Mouse (Mus musculus) forebrain, embryonic 15.5 days (tissue): ENCODE data around the gene Coro2b. TPM values are rescaled to one million over a fixed set of nuclear protein-coding genes. Genes with fewer than 3 reads are reported as not detected.

ENCODE experiments used
- ATAC-seq: fragments of 200-750 bp; cut with Nextera tagmentation; replicated peaks from 2 replicates; pipeline ENCODE4 v1.8.0; 2017; ENCODE audit warnings: mild to moderate bottlenecking, moderate TSS enrichment, moderate library complexity
- H3K27ac ChIP-seq: fragments of 300-500 bp; sonication (generic); replicated peaks from 2 replicates; pipeline ENCODE4 v1.5.1; 2015; ENCODE audit warnings: mild to moderate bottlenecking, inconsistent platforms
- H3K27me3 ChIP-seq: fragments of 300-500 bp; sonication (generic); 2 replicates; pipeline ENCODE4 v1.6.1; 2015; ENCODE audit warnings: inconsistent platforms
- H3K36me3 ChIP-seq: fragments of 300-500 bp; sonication (generic); 2 replicates; pipeline ENCODE4 v1.6.1; 2015; ENCODE audit warnings: mild to moderate bottlenecking, inconsistent platforms
- H3K4me1 ChIP-seq: fragments of 300-500 bp; sonication (generic); 2 replicates; pipeline ENCODE4 v1.6.1; 2015; ENCODE audit warnings: inconsistent platforms
- H3K4me2 ChIP-seq: fragments of 300-500 bp; sonication (generic); replicated peaks from 2 replicates; pipeline ENCODE4 v1.6.1; 2015; ENCODE audit warnings: mild to moderate bottlenecking, inconsistent platforms
- H3K4me3 ChIP-seq: fragments of 300-500 bp; sonication (generic); 2 replicates; pipeline ENCODE4 v1.5.1; 2015; ENCODE audit warnings: mild to moderate bottlenecking, inconsistent platforms
- H3K9ac ChIP-seq: fragments of 300-500 bp; sonication (generic); replicated peaks from 2 replicates; pipeline ENCODE4 v1.6.1; 2015; ENCODE audit warnings: mild to moderate bottlenecking, inconsistent platforms
- H3K9me3 ChIP-seq: fragments of 300-500 bp; sonication (generic); 2 replicates; pipeline ENCODE4 v1.6.1; 2016; ENCODE audit warnings: inconsistent platforms
- WGBS: fragments of 180-500 bp; shearing (Covaris S2); methylation state at CpG from one replicate; pipeline ENCODE4 v1.1.7; 2015; ENCODE audit warnings: mixed read lengths; 5-methylcytosine and 5-hydroxymethylcytosine counted together
- polyA plus RNA-seq: library from polyadenylated mRNA; unstranded; fragments of >200 nt; fragmentation: Nextera tagmentation; extraction: Ambion mirVana; gene quantifications from 2 replicates; pipeline ENCODE4 v1.2.1, GENCODE M21; 2015

The Coro2b gene
- polyA plus RNA-seq, 1 experiment from 2014 or later = 41.0 TPM

GRCm38 (mm10) chr9:62480898-62481642 lies 55.8 kb downstream of the Coro2b start:
- no peak overlapping the region for H3K9ac ChIP-seq

GRCm38 (mm10) chr9:62480149-62480548 lies 56.7 kb downstream of the Coro2b start:
- no peak overlapping the region for H3K4me2 ChIP-seq
- H3K9ac ChIP-seq = no peak overlapping the region
- H3K4me3 ChIP-seq = no peak overlapping the region
- H3K27me3 ChIP-seq = no peaks in the 10 kb centered on the region
- no peak for ATAC-seq
- no peaks in the 10 kb centered on the region for H3K9me3 ChIP-seq
- peaks cover 72% of the 10 kb centered on the region for H3K4me1 ChIP-seq
- H3K27ac ChIP-seq = peak overlapping the region; percentile 92
- 73% methylated on average over 9 of the region's 9 CpGs for WGBS
- H3K36me3 ChIP-seq = no peaks in the 10 kb centered on the region

More at GRCm38 (mm10) chr9:62480898-62481642, 55.8 kb downstream of the Coro2b start:
- H3K4me2 ChIP-seq = no peak overlapping the region
- 0 out of 2 replicates have a peak, but pooled peaks cover 4% of the 10 kb centered on the region for H3K36me3 ChIP-seq
- H3K4me1 ChIP-seq = peaks cover 72% of the 10 kb centered on the region
- 34% methylated on average over 6 of the region's 6 CpGs for WGBS
- H3K4me3 ChIP-seq = no peak overlapping the region
- H3K9me3 ChIP-seq = no peaks in the 10 kb centered on the region
- no peaks in the 10 kb centered on the region for H3K27me3 ChIP-seq
- ATAC-seq = peak; percentile 50
- peak overlapping the region; percentile 92 for H3K27ac ChIP-seq

GRCm38 (mm10) chr9:62476782-62477487 lies 59.9 kb downstream of the Coro2b start:
- no peaks in the 10 kb centered on the region for H3K27me3 ChIP-seq
- H3K27ac ChIP-seq = peak overlapping the region; percentile 89
- peak; percentile 86 for ATAC-seq
- H3K9me3 ChIP-seq = no peaks in the 10 kb centered on the region
- H3K4me2 ChIP-seq = no peak overlapping the region
- no peak overlapping the region for H3K9ac ChIP-seq
- no peaks in the 10 kb centered on the region for H3K36me3 ChIP-seq
- WGBS = 44% methylated on average over 11 of the region's 11 CpGs
- peaks cover 59% of the 10 kb centered on the region for H3K4me1 ChIP-seq
- no peak overlapping the region for H3K4me3 ChIP-seq

- no peak overlapping the region for H3K9ac ChIP-seq
- H3K9me3 ChIP-seq = no peaks in the 10 kb centered on the region
- ATAC-seq = no peak
- H3K27ac ChIP-seq = no peak overlapping the region
- H3K4me3 ChIP-seq = no peak overlapping the region
- H3K36me3 ChIP-seq = no peaks in the 10 kb centered on the region
- H3K4me2 ChIP-seq = no peak overlapping the region
- 89% methylated on average over 2 of the region's 2 CpGs for WGBS
- H3K4me1 ChIP-seq = peaks cover 55% of the 10 kb centered on the region
- no peaks in the 10 kb centered on the region for H3K27me3 ChIP-seq
Observed at GRCm38 (mm10) chr9:62474206-62474605, 62.6 kb downstream of the Coro2b start.

- no peaks in the 10 kb centered on the region for H3K36me3 ChIP-seq
- ATAC-seq = no peak
- no peak overlapping the region for H3K4me2 ChIP-seq
- H3K4me1 ChIP-seq = peaks cover 53% of the 10 kb centered on the region
- no peaks in the 10 kb centered on the region for H3K9me3 ChIP-seq
- no peak overlapping the region for H3K4me3 ChIP-seq
- no peaks in the 10 kb centered on the region for H3K27me3 ChIP-seq
- H3K9ac ChIP-seq = no peak overlapping the region
- peak overlapping the region; percentile 5 for H3K27ac ChIP-seq
- WGBS = 72% methylated on average over 14 of the region's 14 CpGs
Observed at GRCm38 (mm10) chr9:62471541-62472189, 65.2 kb downstream of the Coro2b start.

- H3K9me3 ChIP-seq = no peaks in the 10 kb centered on the region
- no peak overlapping the region for H3K4me2 ChIP-seq
- H3K4me1 ChIP-seq = peaks cover 51% of the 10 kb centered on the region
- H3K27ac ChIP-seq = 0 out of 2 replicates have a peak overlapping the region, but pooled peaks have one; percentile 5
- H3K4me3 ChIP-seq = no peak overlapping the region
- no peak for ATAC-seq
- H3K36me3 ChIP-seq = no peaks in the 10 kb centered on the region
- H3K27me3 ChIP-seq = no peaks in the 10 kb centered on the region
- H3K9ac ChIP-seq = no peak overlapping the region
- 89% methylated on average over 14 of the region's 14 CpGs for WGBS
Observed at GRCm38 (mm10) chr9:62471041-62471440, 65.8 kb downstream of the Coro2b start.

- no peak overlapping the region for H3K4me2 ChIP-seq
- WGBS = 0% methylated on average over 1 of the region's 1 CpGs
- H3K4me3 ChIP-seq = no peak overlapping the region
- no peak overlapping the region for H3K9ac ChIP-seq
- H3K4me1 ChIP-seq = peaks cover 51% of the 10 kb centered on the region
- ATAC-seq = peak; percentile 42; the same call in 1 of the 2 replicates
- H3K9me3 ChIP-seq = no peaks in the 10 kb centered on the region
- no peaks in the 10 kb centered on the region for H3K36me3 ChIP-seq
- peak overlapping the region; percentile 65 for H3K27ac ChIP-seq
- no peaks in the 10 kb centered on the region for H3K27me3 ChIP-seq
Observed at GRCm38 (mm10) chr9:62470398-62470797, 66.4 kb downstream of the Coro2b start.

GRCm38 (mm10) chr9:62469696-62470095 lies 67.1 kb downstream of the Coro2b start:
- WGBS = 55% methylated on average over 10 of the region's 10 CpGs
- no peak for ATAC-seq

GRCm38 (mm10) chr9:62469143-62469542 lies 67.7 kb downstream of the Coro2b start:
- H3K9ac ChIP-seq = no peak overlapping the region
- no peak overlapping the region for H3K4me2 ChIP-seq
- 11% methylated on average over 13 of the region's 13 CpGs for WGBS
- ATAC-seq = peak; percentile 66
- peak overlapping the region; percentile 65 for H3K27ac ChIP-seq
- H3K4me3 ChIP-seq = no peak overlapping the region
- no peaks in the 10 kb centered on the region for H3K36me3 ChIP-seq
- no peaks in the 10 kb centered on the region for H3K27me3 ChIP-seq
- H3K4me1 ChIP-seq = peaks cover 46% of the 10 kb centered on the region
- no peaks in the 10 kb centered on the region for H3K9me3 ChIP-seq

More at GRCm38 (mm10) chr9:62469696-62470095, 67.1 kb downstream of the Coro2b start:
- H3K27me3 ChIP-seq = no peaks in the 10 kb centered on the region
- H3K9ac ChIP-seq = no peak overlapping the region
- peaks cover 51% of the 10 kb centered on the region for H3K4me1 ChIP-seq
- H3K9me3 ChIP-seq = no peaks in the 10 kb centered on the region
- no peaks in the 10 kb centered on the region for H3K36me3 ChIP-seq
- no peak overlapping the region for H3K4me3 ChIP-seq
- H3K4me2 ChIP-seq = no peak overlapping the region
- peak overlapping the region; percentile 65 for H3K27ac ChIP-seq

- Histone ChIP-seq H3K27me3 (no peaks in the 10 kb centered on the region), H3K27ac (no peak overlapping the region), H3K9me3 (no peaks in the 10 kb centered on the region), H3K4me1 (peaks cover 43% of the 10 kb centered on the region), H3K4me3 (no peak overlapping the region), H3K36me3 (no peaks in the 10 kb centered on the region), H3K9ac (no peak overlapping the region), H3K4me2 (no peak overlapping the region)
- ATAC-seq = no peak
- whole genome bisulfite sequencing = 82% methylated on average over 1 of the region's 1 CpGs
Observed at GRCm38 (mm10) chr9:62467413-62467784, 69.4 kb downstream of the Coro2b start.

GRCm38 (mm10) chr9:62466742-62467412 lies 70.0 kb downstream of the Coro2b start:
- Histone ChIP-seq H3K4me2 (no peak overlapping the region), H3K9ac (no peak overlapping the region), H3K4me3 (no peak overlapping the region), H3K36me3 (no peaks in the 10 kb centered on the region), H3K9me3 (no peaks in the 10 kb centered on the region), H3K27ac (no peak overlapping the region), H3K4me1 (peaks cover 42% of the 10 kb centered on the region), H3K27me3 (no peaks in the 10 kb centered on the region)
- WGBS = 80% methylated on average over 11 of the region's 11 CpGs
- no peak for ATAC-seq
